Mouse (Mus musculus): Measurements from ENCODE around the gene Syt12.

DNA sequence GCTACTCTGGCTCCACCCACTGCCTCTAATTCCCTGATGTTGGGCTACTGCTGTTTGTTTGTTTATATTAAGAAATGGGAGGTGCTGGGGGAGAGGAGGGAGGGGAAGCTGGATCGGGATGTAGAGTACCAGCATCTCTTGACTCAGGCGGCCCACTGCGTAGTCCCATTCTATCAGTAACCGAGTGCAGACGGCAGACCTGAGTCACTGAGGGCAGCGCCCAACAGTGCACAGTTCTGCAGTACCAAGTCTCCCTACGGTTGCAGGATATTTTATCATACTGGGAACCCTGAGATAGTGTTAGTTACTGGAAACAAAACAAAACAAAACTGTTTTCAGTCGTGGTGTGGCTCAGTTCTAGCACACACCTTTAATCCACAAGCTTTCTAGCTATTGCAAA, 26.1 kb downstream of the Syt12 start:
- TF ChIP-seq CTCF (IDR thresholded peaks at IDR 0.05; ENCODE audit: control insufficient read depth, insufficient read depth, insufficient read length) (no peak), USF1 (IDR thresholded peaks at IDR 0.05; ENCODE audit: low read depth) (no peak), MAX (IDR thresholded peaks at IDR 0.05) (no peak), FOSL1 (IDR thresholded peaks at IDR 0.05; ENCODE audit: insufficient read depth, low read length, poor library complexity, severe bottlenecking) (no peak), MYOD1 (IDR thresholded peaks at IDR 0.05; ENCODE audit: control insufficient read depth, insufficient read length, low read depth) (no peak)

Data from C2C12 (cell line).